Mouse (Mus musculus): ENCODE results near the gene Krit1.
"Not testable (repeated sequence)": the region's sequence is repeated elsewhere in the genome, so short reads cannot be mapped to it uniquely, and the experiment has no call there.

Krit1 gene

DNA sequence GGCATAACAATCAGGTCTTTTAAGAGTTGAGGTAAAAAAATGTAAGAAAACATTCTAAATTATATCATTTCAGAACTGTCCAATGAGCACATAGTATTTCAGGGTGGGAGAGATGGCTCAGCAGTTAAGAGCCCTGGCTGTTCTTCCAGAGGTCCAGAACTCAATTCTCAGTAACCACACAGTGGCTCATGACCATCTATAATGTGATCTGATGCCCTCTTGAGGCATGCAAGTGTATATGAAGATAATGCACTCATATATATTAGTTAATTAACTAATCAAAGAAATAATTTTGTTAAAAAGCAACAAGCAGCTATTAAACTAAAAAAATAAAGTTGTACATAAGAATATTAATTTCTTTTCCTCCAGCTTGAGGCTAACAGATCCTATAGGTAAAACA is 86.2 kb downstream of the Krit1 start:
- no peak for DNase-seq (ENCODE audit: low spot score)

DNA sequence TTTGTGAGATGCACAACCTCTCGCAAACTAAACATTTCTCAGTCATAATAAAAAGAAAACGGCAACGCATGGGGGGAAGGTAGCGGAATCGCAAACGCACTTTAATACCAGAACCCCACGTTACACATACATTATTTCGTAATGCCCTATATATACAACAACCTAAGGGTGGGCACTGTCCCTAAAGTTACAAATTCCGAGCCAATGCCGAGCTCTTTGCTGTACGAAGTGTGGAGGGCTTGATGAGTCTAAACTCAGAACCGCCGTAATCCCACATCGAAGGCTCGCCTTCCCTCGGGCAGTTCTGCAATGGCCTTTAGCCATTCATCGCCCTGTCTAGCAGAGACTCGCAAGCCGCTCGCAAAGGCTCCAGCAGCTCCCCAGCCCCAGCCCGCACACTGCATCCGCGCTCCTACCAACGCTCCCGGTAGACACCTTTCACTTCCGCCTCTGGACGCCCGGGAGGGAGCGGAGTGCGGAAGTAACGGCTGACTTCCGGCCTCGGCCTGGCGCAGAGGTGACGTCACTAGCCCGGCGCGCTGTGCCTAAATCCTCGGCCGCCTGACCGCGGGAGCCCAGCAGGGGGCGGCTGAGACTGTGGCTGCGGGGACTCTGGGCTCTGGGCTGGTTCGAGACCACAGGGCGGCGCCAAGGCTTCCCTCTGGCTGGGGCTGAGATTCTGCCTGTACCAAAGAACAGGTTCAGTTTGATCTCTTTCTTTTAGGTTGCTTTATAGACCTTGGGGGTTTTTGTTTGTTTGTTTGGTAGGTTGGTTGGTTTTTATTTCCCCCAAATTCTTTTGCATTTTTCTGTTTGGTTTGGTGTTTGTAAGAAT is 90.7 kb downstream of the Krit1 start, which contains the start of gene Mterf1a:
Gene Mterf1a, minus strand, starts transcription at position 475 of the 835 bp plus-strand sequence.
- DNase-seq (ENCODE audit: low spot score) = not testable (repeated sequence)

DNA sequence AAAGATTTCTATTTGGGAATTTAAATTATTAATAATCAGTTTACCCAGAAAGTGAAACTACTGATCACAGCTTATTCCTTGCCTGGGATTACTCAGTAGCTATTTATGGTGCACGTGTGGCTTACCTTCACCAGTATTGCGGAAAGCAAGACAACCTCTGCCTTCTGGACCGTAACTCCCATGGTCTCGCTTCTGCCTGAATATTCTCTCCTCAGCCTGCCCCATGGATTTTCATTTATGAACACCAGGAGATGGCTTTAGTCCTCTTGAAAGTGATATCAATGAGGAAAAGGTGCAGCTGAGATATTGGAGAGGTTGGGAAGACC is 91.3 kb downstream of the Krit1 start:
- not testable (repeated sequence) for DNase-seq (ENCODE audit: low spot score)
